ENCODE assay signal across 26 mouse cellular contexts in the genomic region with DNA sequence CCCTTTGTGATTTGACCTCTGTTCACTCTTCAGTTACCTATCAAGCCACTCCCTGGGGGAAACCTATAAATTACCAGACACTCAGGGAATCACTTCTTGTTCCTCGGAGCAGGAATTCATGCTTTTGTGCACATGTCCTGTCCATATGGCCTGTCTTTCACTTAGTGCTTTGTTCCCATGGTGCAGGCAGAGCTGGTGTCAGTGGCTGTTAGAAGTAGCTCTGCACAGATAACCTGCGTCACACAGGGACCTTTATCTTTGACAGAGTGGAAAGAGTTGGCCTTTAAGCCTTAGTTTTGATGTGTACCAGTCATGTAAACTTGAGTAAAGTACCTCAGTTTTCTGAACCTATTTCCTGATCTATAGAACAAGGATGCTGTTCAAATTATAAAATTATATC. TPM values are rescaled to one million over a fixed set of nuclear protein-coding genes. Genes with fewer than 3 reads are reported as not detected.
A peak's percentile ranks its signal among the peaks of the same experiment; 100 is the strongest.
DNase-seq lines count a peak whose midpoint lies in the region; ATAC-seq lines count a peak whose summit lies in the region.
"Had no signal": no experiment of that assay in that cellular context is flagged by ENCODE, and none has a peak within 500 bp of the region (broad histone marks: within the 10 kb centered on the region; RNA-seq: fewer than 3 reads in every experiment).

No protein-coding gene starts in this region.

- peak overlapping the region; percentile 26; the same call in 1 of the 2 replicates for H3K27ac ChIP-seq in heart, embryonic 12.5 days (ENCODE audit: poor library complexity, severe bottlenecking)
- H3K27ac ChIP-seq in forebrain, embryonic 12.5 days = no peak overlapping the region
- H3K27ac ChIP-seq: embryonic facial prominence, embryonic 15.5 days; forebrain, embryonic 13.5 days; heart, embryonic 15.5 days; kidney, postnatal 0 days; liver, embryonic 14.5 days; midbrain, embryonic 12.5 days had no signal

- no peaks in the 10 kb centered on the region for H3K9me3 ChIP-seq in heart, embryonic 12.5 days (replicated peaks)
- H3K9me3 ChIP-seq in forebrain, embryonic 12.5 days = no peaks in the 10 kb centered on the region
- H3K9me3 ChIP-seq: embryonic facial prominence, embryonic 15.5 days; forebrain, embryonic 13.5 days; heart, embryonic 15.5 days; midbrain, embryonic 12.5 days had no signal

- peaks cover 12% of the 10 kb centered on the region for H3K36me3 ChIP-seq in heart, embryonic 12.5 days
- H3K36me3 ChIP-seq in forebrain, embryonic 12.5 days (replicated peaks) = 0 out of 2 replicates have a peak, but pooled peaks cover 4% of the 10 kb centered on the region
- H3K36me3 ChIP-seq: midbrain, embryonic 12.5 days had no signal

- no peak overlapping the region for H3K9ac ChIP-seq in heart, embryonic 12.5 days
- no peak overlapping the region for H3K9ac ChIP-seq in forebrain, embryonic 12.5 days
- H3K9ac ChIP-seq: embryonic facial prominence, embryonic 15.5 days; forebrain, embryonic 13.5 days; heart, embryonic 15.5 days; liver, embryonic 14.5 days; midbrain, embryonic 12.5 days had no signal

- no peaks in the 10 kb centered on the region for H3K27me3 ChIP-seq in heart, embryonic 12.5 days (replicated peaks)
- no peaks in the 10 kb centered on the region for H3K27me3 ChIP-seq in forebrain, embryonic 12.5 days
- H3K27me3 ChIP-seq: embryonic facial prominence, embryonic 15.5 days; forebrain, embryonic 13.5 days; heart, embryonic 15.5 days; midbrain, embryonic 12.5 days; Patski had no signal

- no peak overlapping the region for H3K4me2 ChIP-seq in heart, embryonic 12.5 days
- no peak overlapping the region for H3K4me2 ChIP-seq in forebrain, embryonic 12.5 days
- H3K4me2 ChIP-seq: embryonic facial prominence, embryonic 15.5 days; forebrain, embryonic 13.5 days; heart, embryonic 15.5 days; midbrain, embryonic 12.5 days had no signal

- DNase-seq in heart, postnatal 25 days (ENCODE audit: low spot score) = no peak
- peak; percentile 59 for DNase-seq in CD4-positive helper T cell, adult 2 months (ENCODE audit: low read depth, low spot score)
- DNase-seq in spleen, postnatal 36 days (ENCODE audit: low spot score in 2 of 2) = no peak
- DNase-seq: adrenal gland, postnatal 36 days; cerebellum, adult 2 months; cerebellum, postnatal 14 days; gastrocnemius, postnatal 10 days; kidney, adult 8-10 months; layer of hippocampus, postnatal 36 days; liver; lung, adult 2 months; lung, postnatal 14 days; thymus, postnatal 25 days had no signal

- 27% methylated on average over 2 of the region's 2 CpGs for WGBS in heart, embryonic 12.5 days
- WGBS in forebrain, embryonic 12.5 days = 85% methylated on average over 2 of the region's 2 CpGs

- intact Hi-C loops in heart, postnatal 25 days (cut with DNase I) = no loop called here

- no peak overlapping the region for H3K4me3 ChIP-seq in heart, embryonic 12.5 days
- no peak overlapping the region for H3K4me3 ChIP-seq in forebrain, embryonic 12.5 days (replicated peaks)
- H3K4me3 ChIP-seq: embryonic facial prominence, embryonic 15.5 days; forebrain, embryonic 13.5 days; heart, embryonic 15.5 days; midbrain, embryonic 12.5 days had no signal

- ATAC-seq in heart, embryonic 12.5 days (ENCODE audit: insufficient number of reproducible peaks, low FRiP score) = peak; percentile 63; the same call in 1 of the 2 replicates
- ATAC-seq in CD4-positive, CD25-positive, alpha-beta regulatory T cell, adult 4 months = peak; percentile 88
- peak; percentile 88 for ATAC-seq in inflammation-experienced regulatory T-cells, adult 6 months
- ATAC-seq in forebrain, embryonic 12.5 days (ENCODE audit: low FRiP score) = no peak
- ATAC-seq: forebrain, embryonic 13.5 days; hindbrain, embryonic 16.5 days; intestine, embryonic 16.5 days; Patski had no signal

- peaks cover 46% of the 10 kb centered on the region for H3K4me1 ChIP-seq in heart, embryonic 12.5 days (replicated peaks)
- no peaks in the 10 kb centered on the region for H3K4me1 ChIP-seq in forebrain, embryonic 12.5 days
- H3K4me1 ChIP-seq: embryonic facial prominence, embryonic 15.5 days; forebrain, embryonic 13.5 days; midbrain, embryonic 12.5 days had no signal

RNA-seq across cellular contexts. Expression of a gene that starts 32.4 kb away (rescaled TPM):
- polyA plus RNA-seq in heart, embryonic 12.5 days (2016; fragmentation: Nextera tagmentation; extraction: Ambion mirVana) = 22.6 and 23.1 TPM in 2 replicates
- total RNA-seq in heart, postnatal 25 days (2021) = 10 to 100 TPM; 12.7 to 14.3 TPM
- polyA plus RNA-seq in CD4-positive, CD25-positive, alpha-beta regulatory T cell, adult 4 months (2017; shearing (Covaris generic)) = 10 to 100 TPM; 55.9 to 89.2 TPM
- 10 to 100 TPM; 28.6 to 38.2 (median 31.7) TPM for polyA plus RNA-seq in inflammation-experienced regulatory T-cells, adult 6 months (2017; shearing (Covaris generic))
- 22.2 and 24.0 TPM in 2 replicates for polyA plus RNA-seq in forebrain, embryonic 12.5 days (2016; fragmentation: Nextera tagmentation; extraction: Ambion mirVana)
